27 mouse cellular contexts compared by ENCODE assay signal in the genomic region with DNA sequence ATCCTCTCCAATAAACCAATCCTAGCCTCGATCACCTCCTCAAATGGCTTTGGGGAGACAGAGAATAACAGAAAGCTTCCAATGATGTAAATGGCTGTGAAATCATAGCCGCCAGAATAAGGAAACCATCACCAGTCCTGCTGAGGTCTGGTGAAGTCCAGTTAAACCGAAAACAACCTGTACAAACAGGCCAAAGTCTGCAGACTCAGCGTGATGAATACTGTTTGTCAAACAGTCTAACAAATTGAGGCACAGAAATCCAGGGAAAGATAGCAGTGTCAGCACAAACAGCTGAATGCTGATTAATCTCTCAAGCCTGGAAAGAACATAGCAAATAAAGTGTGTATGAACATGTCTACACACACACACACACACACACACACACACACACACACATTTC. TPM values are rescaled to one million over a fixed set of nuclear protein-coding genes. Genes with fewer than 3 reads are reported as not detected.
DNase-seq lines count a peak whose midpoint lies in the region; ATAC-seq and TF ChIP-seq lines count a peak whose summit lies in the region.
"Had no signal": no experiment of that assay in that cellular context is flagged by ENCODE, and none has a peak within 500 bp of the region (broad histone marks: within the 10 kb centered on the region; RNA-seq: fewer than 3 reads in every experiment).

No protein-coding gene starts in this region.

- no peak for DNase-seq in hindbrain, embryonic 11.5 days (ENCODE audit: low spot score)
- no peak for DNase-seq in liver, embryonic 11.5 days (ENCODE audit: low spot score)
- DNase-seq in liver, postnatal 0 days, result no peak
- no peak for DNase-seq in ovary, postnatal 14 days (ENCODE audit: low spot score)
- DNase-seq: adrenal gland, postnatal 10 days; adrenal gland, postnatal 36 days; cerebellum, adult 11 months; cerebellum, adult 2 months; cerebellum, adult 9-11 months; cerebellum, postnatal 25 days; embryo, embryonic 11 days; gastrocnemius, postnatal 10 days; gastrocnemius, postnatal 36 days; heart, adult 2 months had no signal

- 62% methylated on average over 4 of the region's 4 CpGs for WGBS in hindbrain, embryonic 13.5 days
- WGBS in hindbrain, embryonic 11.5 days, result 75% methylated on average over 4 of the region's 4 CpGs
- WGBS in liver, embryonic 16.5 days (ENCODE audit: insufficient replicate concordance), result 43% methylated on average over 4 of the region's 4 CpGs
- 52% methylated on average over 4 of the region's 4 CpGs for WGBS in liver, embryonic 11.5 days
- 45% methylated on average over 4 of the region's 4 CpGs for WGBS in liver, postnatal 0 days (ENCODE audit: insufficient replicate concordance)

- no peak overlapping the region for H3K4me3 ChIP-seq in hindbrain, embryonic 13.5 days
- no peak overlapping the region for H3K4me3 ChIP-seq in hindbrain, embryonic 11.5 days (ENCODE audit: low read depth, low read length)
- no peak overlapping the region for H3K4me3 ChIP-seq in liver, embryonic 16.5 days (ENCODE audit: low read depth, low read length)
- H3K4me3 ChIP-seq in liver, embryonic 11.5 days (ENCODE audit: low read depth, low read length), result no peak overlapping the region
- H3K4me3 ChIP-seq in liver, postnatal 0 days (ENCODE audit: low read depth, low read length), result no peak overlapping the region
- H3K4me3 ChIP-seq: embryonic facial prominence, embryonic 10.5 days; embryonic facial prominence, embryonic 13.5 days; erythroblast, embryonic 14.5 days; forebrain, embryonic 10.5 days; forebrain, embryonic 13.5 days; heart, adult 2 months; heart, embryonic 10.5 days had no signal

- H3K27me3 ChIP-seq in hindbrain, embryonic 13.5 days, result no peaks in the 10 kb centered on the region
- H3K27me3 ChIP-seq in hindbrain, embryonic 11.5 days (ENCODE audit: control insufficient read depth, insufficient read depth, low read length), result no peaks in the 10 kb centered on the region
- no peaks in the 10 kb centered on the region; the same call in 1 of the 2 replicates for H3K27me3 ChIP-seq in liver, embryonic 16.5 days (ENCODE audit: control insufficient read depth, insufficient read depth, low read depth, low read length)
- H3K27me3 ChIP-seq in liver, embryonic 11.5 days (replicated peaks; ENCODE audit: control insufficient read depth, insufficient read depth, low read length), result no peaks in the 10 kb centered on the region
- H3K27me3 ChIP-seq in liver, postnatal 0 days (ENCODE audit: insufficient read depth, low read length), result no peaks in the 10 kb centered on the region
- H3K27me3 ChIP-seq: embryonic facial prominence, embryonic 13.5 days; forebrain, embryonic 13.5 days had no signal

- no peak for TF ChIP-seq EP300 in liver, postnatal 0 days (IDR thresholded peaks at IDR 0.05; ENCODE audit: low read depth)

- H3K27ac ChIP-seq in hindbrain, embryonic 13.5 days, result 0 out of 2 replicates have a peak overlapping the region, but pooled peaks have one; percentile 44
- H3K27ac ChIP-seq in hindbrain, embryonic 11.5 days (ENCODE audit: low read depth, low read length), result no peak overlapping the region
- 0 out of 2 replicates have a peak overlapping the region, but pooled peaks have one; percentile 18 for H3K27ac ChIP-seq in liver, embryonic 16.5 days (ENCODE audit: low read length)
- H3K27ac ChIP-seq in liver, embryonic 11.5 days (ENCODE audit: low read depth, low read length), result no peak overlapping the region
- H3K27ac ChIP-seq in liver, postnatal 0 days (ENCODE audit: low read depth), result peak overlapping the region; percentile 60; the same call in 1 of the 2 replicates
- H3K27ac ChIP-seq: embryonic facial prominence, embryonic 10.5 days; embryonic facial prominence, embryonic 13.5 days; forebrain, embryonic 10.5 days; forebrain, embryonic 13.5 days; heart, adult 2 months; heart, embryonic 10.5 days; hindbrain, embryonic 14.5 days; hindbrain, postnatal 0 days had no signal

- no peak overlapping the region for H3K9ac ChIP-seq in hindbrain, embryonic 13.5 days
- H3K9ac ChIP-seq in hindbrain, embryonic 11.5 days (ENCODE audit: low read depth, low read length), result no peak overlapping the region
- H3K9ac ChIP-seq in liver, embryonic 16.5 days (ENCODE audit: low read depth, low read length), result no peak overlapping the region
- H3K9ac ChIP-seq in liver, embryonic 11.5 days (ENCODE audit: low read depth, low read length), result no peak overlapping the region
- no peak overlapping the region for H3K9ac ChIP-seq in liver, postnatal 0 days (replicated peaks)
- H3K9ac ChIP-seq: embryonic facial prominence, embryonic 13.5 days; forebrain, embryonic 13.5 days; hindbrain, embryonic 14.5 days had no signal

- H3K4me2 ChIP-seq in hindbrain, embryonic 13.5 days, result no peak overlapping the region
- H3K4me2 ChIP-seq in hindbrain, embryonic 11.5 days (replicated peaks; ENCODE audit: low read depth, low read length), result no peak overlapping the region
- no peak overlapping the region for H3K4me2 ChIP-seq in liver, embryonic 16.5 days (ENCODE audit: low read depth, low read length)
- no peak overlapping the region for H3K4me2 ChIP-seq in liver, embryonic 11.5 days
- H3K4me2 ChIP-seq in liver, postnatal 0 days (ENCODE audit: low read depth, low read length), result peak overlapping the region; percentile 6; the same call in 1 of the 2 replicates
- H3K4me2 ChIP-seq: embryonic facial prominence, embryonic 13.5 days; forebrain, embryonic 13.5 days; hindbrain, embryonic 14.5 days had no signal

- TF ChIP-seq CTCF in liver, postnatal 0 days (IDR thresholded peaks at IDR 0.05; ENCODE audit: low read depth), result no peak

- H3K9me3 ChIP-seq in hindbrain, embryonic 13.5 days, result no peaks in the 10 kb centered on the region
- no peaks in the 10 kb centered on the region for H3K9me3 ChIP-seq in hindbrain, embryonic 11.5 days (ENCODE audit: control insufficient read depth, low read length)
- no peaks in the 10 kb centered on the region for H3K9me3 ChIP-seq in liver, embryonic 16.5 days (replicated peaks; ENCODE audit: control insufficient read depth, low read length)
- H3K9me3 ChIP-seq in liver, embryonic 11.5 days (ENCODE audit: control insufficient read depth, low read length), result no peaks in the 10 kb centered on the region
- no peaks in the 10 kb centered on the region for H3K9me3 ChIP-seq in liver, postnatal 0 days (ENCODE audit: low read length)
- H3K9me3 ChIP-seq: embryonic facial prominence, embryonic 10.5 days; embryonic facial prominence, embryonic 13.5 days; forebrain, embryonic 10.5 days; forebrain, embryonic 13.5 days; heart, embryonic 10.5 days had no signal

- no peaks in the 10 kb centered on the region for H3K36me3 ChIP-seq in hindbrain, embryonic 13.5 days
- no peaks in the 10 kb centered on the region for H3K36me3 ChIP-seq in hindbrain, embryonic 11.5 days (ENCODE audit: control insufficient read depth, insufficient read depth, low read length)
- no peaks in the 10 kb centered on the region for H3K36me3 ChIP-seq in liver, embryonic 16.5 days (ENCODE audit: control insufficient read depth, insufficient read depth)
- no peaks in the 10 kb centered on the region for H3K36me3 ChIP-seq in liver, embryonic 11.5 days (ENCODE audit: control insufficient read depth, insufficient read depth, low read length)
- no peaks in the 10 kb centered on the region for H3K36me3 ChIP-seq in liver, postnatal 0 days (replicated peaks; ENCODE audit: insufficient read depth, low read length)
- H3K36me3 ChIP-seq: embryonic facial prominence, embryonic 10.5 days; embryonic facial prominence, embryonic 13.5 days; forebrain, embryonic 10.5 days; heart, embryonic 10.5 days had no signal

- H3K4me1 ChIP-seq in hindbrain, embryonic 13.5 days (replicated peaks), result peaks cover 3% of the 10 kb centered on the region; the same call in 1 of the 2 replicates
- H3K4me1 ChIP-seq in hindbrain, embryonic 11.5 days (replicated peaks; ENCODE audit: control insufficient read depth, insufficient read depth, low read length), result no peaks in the 10 kb centered on the region
- no peaks in the 10 kb centered on the region; the same call in 1 of the 2 replicates for H3K4me1 ChIP-seq in liver, embryonic 16.5 days (ENCODE audit: control insufficient read depth, low read depth, low read length)
- H3K4me1 ChIP-seq in liver, embryonic 11.5 days (replicated peaks; ENCODE audit: control insufficient read depth, insufficient read depth, low read length), result no peaks in the 10 kb centered on the region
- H3K4me1 ChIP-seq in liver, postnatal 0 days (ENCODE audit: insufficient read depth), result peaks cover 4% of the 10 kb centered on the region; the same call in 1 of the 2 replicates
- H3K4me1 ChIP-seq: embryonic facial prominence, embryonic 10.5 days; embryonic facial prominence, embryonic 13.5 days; forebrain, embryonic 10.5 days; forebrain, embryonic 13.5 days had no signal

- no peak for ATAC-seq in hindbrain, embryonic 13.5 days (ENCODE audit: low FRiP score)
- ATAC-seq in hindbrain, embryonic 11.5 days (ENCODE audit: low FRiP score), result no peak
- peak; percentile 63; the same call in 1 of the 2 replicates for ATAC-seq in liver, embryonic 16.5 days (ENCODE audit: low read depth)
- ATAC-seq in liver, embryonic 11.5 days (replicated peaks; ENCODE audit: low FRiP score), result no peak
- peak; percentile 65 for ATAC-seq in liver, postnatal 0 days
- no peak for ATAC-seq in erythroid progenitor cell, adult 5-6 weeks (replicated peaks; ENCODE audit: low FRiP score, poor library complexity, severe bottlenecking)
- ATAC-seq: forebrain, embryonic 13.5 days; forebrain, embryonic 16.5 days; hindbrain, postnatal 0 days; Patski had no signal

RNA-seq across cellular contexts. Expression of gene Btrc, which starts 15.3 kb away (rescaled TPM):
- polyA plus RNA-seq in hindbrain, embryonic 13.5 days (2015; fragmentation: Nextera tagmentation; extraction: Ambion mirVana), result 67.5 and 71.6 TPM in 2 replicates
- polyA plus RNA-seq in hindbrain, embryonic 11.5 days (2014; fragmentation: Nextera tagmentation; extraction: Ambion mirVana), result 62.9 and 63.3 TPM in 2 replicates
- 50.3 and 51.9 TPM in 2 replicates for polyA plus RNA-seq in liver, embryonic 16.5 days (2015; fragmentation: Nextera tagmentation; extraction: Ambion mirVana)
- polyA plus RNA-seq in liver, embryonic 11.5 days (2014; fragmentation: Nextera tagmentation; extraction: Ambion mirVana), result 49.0 and 55.4 TPM in 2 replicates
- 20.3 and 21.3 TPM in 2 replicates for polyA plus RNA-seq in liver, postnatal 0 days (2015; fragmentation: Nextera tagmentation; extraction: Ambion mirVana)
- total RNA-seq in erythroid progenitor cell, adult 5-6 weeks (2015; ENCODE audit: low replicate concordance), result 130 and 155 TPM in 2 replicates
- total RNA-seq in erythroid progenitor cell, adult 5-6 weeks (2017; ENCODE audit: low replicate concordance), result 235 and 268 TPM in 2 replicates

Comparison
In these comparisons a context has a peak if more than half of its experiments do, and no peak if none do; other contexts are left out.
1. ATAC-seq: peak in liver, embryonic 16.5 days (single experiment) and liver, postnatal 0 days (single experiment); none in hindbrain, embryonic 13.5 days (single experiment), hindbrain, embryonic 11.5 days (single experiment), liver, embryonic 11.5 days (single experiment) and erythroid progenitor cell, adult 5-6 weeks (single experiment).
2. H3K27ac ChIP-seq: peak in hindbrain, embryonic 13.5 days (single experiment), liver, embryonic 16.5 days (single experiment) and liver, postnatal 0 days (single experiment); none in hindbrain, embryonic 11.5 days (single experiment) and liver, embryonic 11.5 days (single experiment).